Mouse (Mus musculus) spleen, postnatal 0 days (tissue): ENCODE results near the gene Adgre5. TPM values are rescaled to one million over a fixed set of nuclear protein-coding genes. Genes with fewer than 3 reads are reported as not detected.

Source experiments
- polyA plus RNA-seq: library from polyadenylated mRNA; unstranded; fragments of >200 nt; fragmentation: Nextera tagmentation; extraction: Ambion mirVana; gene quantifications from 2 replicates; pipeline ENCODE4 v1.2.1, GENCODE M21; 2015

Gene Adgre5
- 34.0 and 43.6 TPM in 2 replicates for polyA plus RNA-seq

GRCm38 (mm10) chr8:83740976-83741741 lies at the start of gene Adgre5:
Gene Adgre5 (minus strand): TSS chr8:83741326.

GRCm38 (mm10) chr8:83715031-83715690 lies 26.0 kb downstream of the Adgre5 start, which contains the start of gene Ddx39:
Gene Ddx39 (plus strand): TSS chr8:83715177.

GRCm38 (mm10) chr8:83698661-83699453 lies 42.3 kb downstream of the Adgre5 start, which contains the start of gene Pkn1:
Gene Pkn1 (minus strand): TSS chr8:83699179.

Other genes starting within 250 kb of the Adgre5 start
- not detected in 2 replicates for gene Olfr370, start 205.5 kb downstream of the Adgre5 start, polyA plus RNA-seq
- gene Ndufb7, start 174.7 kb downstream of the Adgre5 start, polyA plus RNA-seq: 311 and 339 TPM in 2 replicates
- 267 and 277 TPM in 2 replicates for gene Tecr, start 133.4 kb downstream of the Adgre5 start, polyA plus RNA-seq
- gene Dnajb1, start 133.1 kb downstream of the Adgre5 start, polyA plus RNA-seq: 60.9 and 66.1 TPM in 2 replicates
- 68.8 and 78.7 TPM in 2 replicates for gene Gipc1, start 88.6 kb downstream of the Adgre5 start, polyA plus RNA-seq
- 1.9 and 2.5 TPM in 2 replicates for gene Ptger1, start 74.6 kb downstream of the Adgre5 start, polyA plus RNA-seq
- 18.9 and 25.5 TPM in 2 replicates for gene Pkn1, start 42.1 kb downstream of the Adgre5 start, polyA plus RNA-seq
- 211 and 226 TPM in 2 replicates for gene Ddx39, start 26.1 kb downstream of the Adgre5 start, polyA plus RNA-seq
- 4.6 and 7.3 TPM in 2 replicates for gene Adgrl1, start 158.8 kb upstream of the Adgre5 start, polyA plus RNA-seq
- 0.10 TPM in 1 of 2 replicates, not detected in the other for gene Gm10644, start 213.9 kb upstream of the Adgre5 start, polyA plus RNA-seq
- 114 and 127 TPM in 2 replicates for gene Asf1b, start 214.2 kb upstream of the Adgre5 start, polyA plus RNA-seq
- 37.9 and 38.8 TPM in 2 replicates for gene Prkaca, start 231.7 kb upstream of the Adgre5 start, polyA plus RNA-seq